Comparison of ENCODE assay signal across 8 mouse cellular contexts in genomic region chr11:96065215-96065911, GRCm38 (mm10). TPM values are rescaled to one million over a fixed set of nuclear protein-coding genes. Genes with fewer than 3 reads are reported as not detected.
DNase-seq lines count a peak whose midpoint lies in the region; ATAC-seq and TF ChIP-seq lines count a peak whose summit lies in the region.

Ube2z (minus strand) TSS chr11:96065388.

- peak; percentile 99 for DNase-seq in gastrocnemius, postnatal 10 days
- peak; percentile 94 for DNase-seq in induced T-regulatory cell, adult 2 months (ENCODE audit: low read depth)
- peak; percentile 89 to 96 for DNase-seq in left cerebral cortex, adult 9 months (ENCODE audit: low spot score in 2 of 2)
- DNase-seq in right cerebral cortex, postnatal 14 days = peak; percentile 98
- DNase-seq in urinary bladder, postnatal 36 days (ENCODE audit: low spot score in 2 of 2) = peak; percentile 96 to 97

- TF ChIP-seq POLR2A in cortical plate, adult 2 months (IDR thresholded peaks at IDR 0.05; ENCODE audit: extremely low read depth, insufficient read depth, low read length) = peak; percentile 74

- peak within 1 kb of the TSS; percentile 85 for H3K27ac ChIP-seq in cortical plate, adult 2 months (ENCODE audit: insufficient read depth, low read length)

- TF ChIP-seq CTCF in cortical plate, adult 2 months (IDR thresholded peaks at IDR 0.05; ENCODE audit: extremely low read depth, insufficient read depth, low read length) = no peak

- peaks cover 4% of the 10 kb centered on the region for H3K4me1 ChIP-seq in cortical plate, adult 2 months (ENCODE audit: control insufficient read depth, insufficient read depth, low read length)

- ATAC-seq in activated CD4-positive, CD25-positive, alpha-beta regulatory T cell, adult 4 months = peak; percentile 83
- ATAC-seq in megakaryocyte progenitor cell, adult 5-6 weeks (replicated peaks; ENCODE audit: poor library complexity) = peak; percentile 98

- peak within 1 kb of the TSS; percentile 91 for H3K4me3 ChIP-seq in cortical plate, adult 2 months (ENCODE audit: insufficient read depth, low read length)

RNA-seq across cellular contexts. Expression of gene Ube2z, which starts in this region (rescaled TPM):
- polyA plus RNA-seq in activated CD4-positive, CD25-positive, alpha-beta regulatory T cell, adult 4 months (2017; shearing (Covaris generic)) = 1 to 10 TPM; 8.5 to 9.1 TPM
- polyA plus RNA-seq in cortical plate, adult 2 months (2012; rRNA removed) = 47.7 and 49.4 TPM in 2 replicates
- 10 to 100 TPM; 24.2 to 29.8 TPM for total RNA-seq in gastrocnemius, postnatal 10 days (2021)
- 21.3 and 21.8 TPM in 2 replicates for total RNA-seq in megakaryocyte progenitor cell, adult 5-6 weeks (2015)
- total RNA-seq in megakaryocyte progenitor cell, adult 5-6 weeks (2017) = 18.2 and 19.3 TPM in 2 replicates

Comparison
In these comparisons a context has a peak if more than half of its experiments do, and no peak if none do; other contexts are left out.
1. Peak in every context shown above with its lines: DNase-seq, ATAC-seq, H3K4me3 ChIP-seq and H3K27ac ChIP-seq.